Comparison of ENCODE assay signal across 21 mouse cellular contexts in the genomic region with DNA sequence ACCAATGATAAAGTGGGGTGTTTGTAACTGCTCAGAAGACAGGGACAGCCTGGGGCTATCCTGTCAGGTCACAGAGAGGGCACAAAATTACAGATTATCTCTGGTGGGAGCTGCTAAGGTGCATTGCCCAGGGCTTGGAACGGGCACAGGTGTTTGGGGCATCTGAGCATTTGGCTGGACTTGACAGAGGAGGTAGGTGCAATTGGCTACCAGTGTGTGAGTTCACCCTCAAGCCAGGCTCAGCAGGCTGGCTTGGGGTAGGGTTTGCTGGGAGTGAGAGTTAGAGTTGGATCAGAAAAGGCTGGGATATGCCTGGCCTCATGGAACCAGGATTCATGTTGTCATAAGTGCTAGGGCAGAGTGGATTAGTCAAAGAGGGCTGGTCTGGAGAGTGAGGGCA. TPM values are rescaled to one million over a fixed set of nuclear protein-coding genes. Genes with fewer than 3 reads are reported as not detected.
DNase-seq lines count a peak whose midpoint lies in the region; ATAC-seq and TF ChIP-seq lines count a peak whose summit lies in the region.
"Had no signal": no experiment of that assay in that cellular context is flagged by ENCODE, and none has a peak within 500 bp of the region (broad histone marks: within the 10 kb centered on the region; RNA-seq: fewer than 3 reads in every experiment).

No protein-coding gene starts in this region.

- no peak for TF ChIP-seq CTCF in gastrocnemius, adult 2 months (IDR thresholded peaks at IDR 0.05)

- H3K27me3 ChIP-seq in midbrain, embryonic 12.5 days = peaks cover 26% of the 10 kb centered on the region; the same call in 1 of the 2 replicates
- H3K27me3 ChIP-seq in midbrain, embryonic 10.5 days (ENCODE audit: low read depth, poor library complexity, severe bottlenecking) = peaks cover 18% of the 10 kb centered on the region
- H3K27me3 ChIP-seq in liver, embryonic 13.5 days = peaks cover 32% of the 10 kb centered on the region
- no peaks in the 10 kb centered on the region for H3K27me3 ChIP-seq in midbrain, embryonic 16.5 days (ENCODE audit: control insufficient read depth, insufficient read depth, low read depth, low read length)
- H3K27me3 ChIP-seq: embryonic facial prominence, embryonic 15.5 days had no signal

- intact Hi-C loops in gastrocnemius, adult 2 months (cut with DNase I) = loop anchor here (2.0 kb wide), 1 partner anchor 37 kb away; no protein-coding TSS in a partner anchor

- peak; percentile 7 for DNase-seq in gastrocnemius, adult 2 months
- DNase-seq in gastrocnemius, postnatal 25 days = no peak
- DNase-seq in midbrain, embryonic 10.5 days (ENCODE audit: low spot score) = no peak
- DNase-seq in liver, embryonic 13.5 days = no peak
- DNase-seq in right cerebral cortex, postnatal 4 days = no peak
- no peak for DNase-seq in urinary bladder, postnatal 10 days (ENCODE audit: low spot score)
- DNase-seq: heart, postnatal 4 days; lung, adult 2 months; lung, postnatal 36 days; thymus, postnatal 14 days had no signal

- no peaks in the 10 kb centered on the region for H3K9me3 ChIP-seq in midbrain, embryonic 12.5 days
- no peaks in the 10 kb centered on the region for H3K9me3 ChIP-seq in midbrain, embryonic 10.5 days (replicated peaks)
- no peaks in the 10 kb centered on the region for H3K9me3 ChIP-seq in liver, embryonic 13.5 days (replicated peaks)
- H3K9me3 ChIP-seq in midbrain, embryonic 16.5 days (replicated peaks; ENCODE audit: control insufficient read depth, low read length, poor library complexity, severe bottlenecking) = no peaks in the 10 kb centered on the region
- H3K9me3 ChIP-seq: embryonic facial prominence, embryonic 15.5 days; heart, embryonic 15.5 days had no signal

- H3K4me3 ChIP-seq in gastrocnemius, adult 2 months = peak overlapping the region; percentile 79
- no peak overlapping the region for H3K4me3 ChIP-seq in midbrain, embryonic 12.5 days
- H3K4me3 ChIP-seq in midbrain, embryonic 10.5 days = no peak overlapping the region
- no peak overlapping the region for H3K4me3 ChIP-seq in liver, embryonic 13.5 days (replicated peaks)
- no peak overlapping the region for H3K4me3 ChIP-seq in midbrain, embryonic 16.5 days (ENCODE audit: low read depth, low read length)

- no peaks in the 10 kb centered on the region for H3K36me3 ChIP-seq in midbrain, embryonic 12.5 days
- H3K36me3 ChIP-seq in midbrain, embryonic 10.5 days = no peaks in the 10 kb centered on the region
- H3K36me3 ChIP-seq in liver, embryonic 13.5 days = 0 out of 2 replicates have a peak, but pooled peaks cover 5% of the 10 kb centered on the region
- no peaks in the 10 kb centered on the region for H3K36me3 ChIP-seq in midbrain, embryonic 16.5 days (ENCODE audit: control insufficient read depth, insufficient read depth, low read length)
- H3K36me3 ChIP-seq: embryonic facial prominence, embryonic 15.5 days; G1E; heart, embryonic 15.5 days had no signal

- no peak overlapping the region for H3K9ac ChIP-seq in midbrain, embryonic 12.5 days (replicated peaks)
- no peak overlapping the region for H3K9ac ChIP-seq in liver, embryonic 13.5 days
- no peak overlapping the region for H3K9ac ChIP-seq in midbrain, embryonic 16.5 days (ENCODE audit: low read depth, low read length)
- H3K9ac ChIP-seq: embryonic facial prominence, embryonic 15.5 days; heart, embryonic 15.5 days had no signal

- ATAC-seq in midbrain, embryonic 12.5 days (ENCODE audit: low FRiP score, low read depth) = no peak
- no peak for ATAC-seq in liver, embryonic 13.5 days (ENCODE audit: low read depth)
- no peak for ATAC-seq in midbrain, embryonic 16.5 days

- peaks cover 27% of the 10 kb centered on the region for H3K4me1 ChIP-seq in midbrain, embryonic 12.5 days
- H3K4me1 ChIP-seq in midbrain, embryonic 10.5 days = peaks cover 29% of the 10 kb centered on the region
- peaks cover 13% of the 10 kb centered on the region for H3K4me1 ChIP-seq in liver, embryonic 13.5 days (replicated peaks)
- H3K4me1 ChIP-seq in midbrain, embryonic 16.5 days (ENCODE audit: control insufficient read depth, insufficient read depth, low read length) = peaks cover 24% of the 10 kb centered on the region

- WGBS in midbrain, embryonic 12.5 days = 78% methylated on average over 1 of the region's 1 CpGs
- 68% methylated on average over 1 of the region's 1 CpGs for WGBS in midbrain, embryonic 10.5 days
- WGBS in liver, embryonic 13.5 days (ENCODE audit: insufficient replicate concordance) = 57% methylated on average over 1 of the region's 1 CpGs
- WGBS in midbrain, embryonic 16.5 days = 64% methylated on average over 1 of the region's 1 CpGs

- peak overlapping the region; percentile 89; the same call in 1 of the 2 replicates for H3K27ac ChIP-seq in gastrocnemius, adult 2 months
- 0 out of 2 replicates have a peak overlapping the region, but pooled peaks have one; percentile 71 for H3K27ac ChIP-seq in midbrain, embryonic 12.5 days (replicated peaks)
- H3K27ac ChIP-seq in midbrain, embryonic 10.5 days (replicated peaks) = no peak overlapping the region
- H3K27ac ChIP-seq in liver, embryonic 13.5 days = peak overlapping the region; percentile 65
- H3K27ac ChIP-seq in midbrain, embryonic 16.5 days (ENCODE audit: low read length) = no peak overlapping the region
- H3K27ac ChIP-seq: embryonic facial prominence, embryonic 15.5 days; heart, embryonic 15.5 days had no signal

- H3K4me2 ChIP-seq in midbrain, embryonic 12.5 days (replicated peaks) = no peak overlapping the region
- H3K4me2 ChIP-seq in liver, embryonic 13.5 days = peak overlapping the region; percentile 7; the same call in 1 of the 2 replicates
- peak overlapping the region; percentile 95; the same call in 1 of the 2 replicates for H3K4me2 ChIP-seq in midbrain, embryonic 16.5 days (ENCODE audit: low read length)

RNA-seq across cellular contexts. Expression of a gene that starts 1.9 kb away (rescaled TPM):
- total RNA-seq in gastrocnemius, adult 2 months (2021) = 10 to 100 TPM in 1 of 2 experiments, 1 to 10 TPM in 1; 1.8 to 18.9 TPM
- 10 to 100 TPM in 1 of 2 experiments, 1 to 10 TPM in 1; 6.7 to 12.8 TPM for total RNA-seq in gastrocnemius, postnatal 25 days (2021)
- polyA plus RNA-seq in midbrain, embryonic 12.5 days (2016; fragmentation: Nextera tagmentation; extraction: Ambion mirVana) = 4.1 and 4.4 TPM in 2 replicates
- polyA plus RNA-seq in midbrain, embryonic 10.5 days (2016; fragmentation: Nextera tagmentation; extraction: Ambion mirVana) = 2.2 and 3.1 TPM in 2 replicates
- 1.2 and 1.4 TPM in 2 replicates for polyA plus RNA-seq in liver, embryonic 13.5 days (2015; fragmentation: Nextera tagmentation; extraction: Ambion mirVana)
- polyA plus RNA-seq in midbrain, embryonic 16.5 days (2015; fragmentation: Nextera tagmentation; extraction: Ambion mirVana) = 7.0 and 7.1 TPM in 2 replicates
- total RNA-seq: G1E; granulocyte monocyte progenitor cell, adult 5-6 weeks; megakaryocyte-erythroid progenitor cell, adult 5-6 weeks had no signal
- polyA plus RNA-seq: G1E had no signal

RNA-seq across cellular contexts. Expression of a gene that starts 22.5 kb away (rescaled TPM):
- total RNA-seq in gastrocnemius, adult 2 months (2021) = 100 to 1,000 TPM; 154 to 224 TPM
- total RNA-seq in gastrocnemius, postnatal 25 days (2021) = 100 to 1,000 TPM; 171 to 173 TPM
- 86.8 and 99.4 TPM in 2 replicates for polyA plus RNA-seq in midbrain, embryonic 12.5 days (2016; fragmentation: Nextera tagmentation; extraction: Ambion mirVana)
- polyA plus RNA-seq in midbrain, embryonic 10.5 days (2016; fragmentation: Nextera tagmentation; extraction: Ambion mirVana) = 108 and 110 TPM in 2 replicates
- 98.0 and 106 TPM in 2 replicates for polyA plus RNA-seq in liver, embryonic 13.5 days (2015; fragmentation: Nextera tagmentation; extraction: Ambion mirVana)
- polyA plus RNA-seq in midbrain, embryonic 16.5 days (2015; fragmentation: Nextera tagmentation; extraction: Ambion mirVana) = 90.6 and 93.8 TPM in 2 replicates

RNA-seq across cellular contexts. Expression of a gene that starts 46.5 kb away (rescaled TPM):
- under 1 TPM in 1 of 2 experiments, not detected in 1; 0.14 TPM for total RNA-seq in gastrocnemius, adult 2 months (2021)
- not detected for total RNA-seq in gastrocnemius, postnatal 25 days (2021)
- polyA plus RNA-seq in midbrain, embryonic 12.5 days (2016; fragmentation: Nextera tagmentation; extraction: Ambion mirVana) = not detected in 2 replicates
- polyA plus RNA-seq in midbrain, embryonic 10.5 days (2016; fragmentation: Nextera tagmentation; extraction: Ambion mirVana) = not detected in 2 replicates
- polyA plus RNA-seq in liver, embryonic 13.5 days (2015; fragmentation: Nextera tagmentation; extraction: Ambion mirVana) = not detected in 2 replicates
- polyA plus RNA-seq in midbrain, embryonic 16.5 days (2015; fragmentation: Nextera tagmentation; extraction: Ambion mirVana) = not detected in 2 replicates
- total RNA-seq: G1E; granulocyte monocyte progenitor cell, adult 5-6 weeks; heart, postnatal 4 days; layer of hippocampus, postnatal 14 days; left cerebral cortex, postnatal 4 days; megakaryocyte-erythroid progenitor cell, adult 5-6 weeks had no signal
- polyA plus RNA-seq: brain, embryonic 14.5 days; embryonic facial prominence, embryonic 15.5 days; G1E; heart, embryonic 15.5 days; kidney, embryonic 16.5 days had no signal

Comparison
In these comparisons a context has a peak if more than half of its experiments do, and no peak if none do; other contexts are left out.
1. H3K27ac ChIP-seq: peak in gastrocnemius, adult 2 months (single experiment), midbrain, embryonic 12.5 days (single experiment) and liver, embryonic 13.5 days (single experiment); none in midbrain, embryonic 10.5 days (single experiment) and midbrain, embryonic 16.5 days (single experiment).